Mouse (Mus musculus): ENCODE results near the gene Cav2. TPM values are rescaled to one million over a fixed set of nuclear protein-coding genes. Genes with fewer than 3 reads are reported as not detected.

Gene Cav2
- total and polyA plus RNA-seq, 3 experiments = 0.08 TPM; not detected in 2

DNA sequence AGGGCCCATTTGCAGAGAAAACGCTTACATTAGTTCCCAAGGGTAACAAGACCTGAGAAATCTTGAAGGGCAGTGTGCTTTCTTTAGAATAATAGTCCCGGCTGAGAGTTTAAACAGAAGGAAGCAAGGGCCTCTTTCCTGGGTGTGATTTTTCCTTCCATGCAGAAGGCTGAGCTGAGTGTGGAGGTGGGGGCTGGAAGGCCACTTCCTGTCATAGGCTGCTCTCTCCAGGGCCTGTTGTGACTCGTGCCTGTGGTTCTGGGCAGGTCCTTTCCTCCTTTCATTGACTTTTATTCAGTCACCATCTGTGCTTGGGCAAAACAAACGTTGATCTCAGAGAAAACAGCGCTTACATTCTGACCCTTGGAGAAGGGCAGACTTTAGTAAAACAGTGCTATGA lies 1.2 kb downstream of the Cav2 start:
- in situ Hi-C loops (cut with MboI; ENCODE audit: low pct_ligation_motif_present, low pct_unique_long_range_greater_than_20kb, low sequenced_read_pairs) = no loop called here
- Histone ChIP-seq H3K27ac (ENCODE audit: insufficient read depth, low read depth) (no peak overlapping the region), H3K27me3 (replicated peaks) (no peaks in the 10 kb centered on the region), H3K79me2 (replicated peaks; ENCODE audit: control insufficient read depth, extremely low read depth, insufficient read depth, poor library complexity, severe bottlenecking) (no peaks in the 10 kb centered on the region), H3K4me1 (ENCODE audit: control insufficient read depth in 1 of 2, insufficient read depth in 2 of 2) (peaks cover 12 to 29% of the 10 kb centered on the region in 2 experiments), H3K36me3 (replicated peaks in 1 of 2; ENCODE audit: control insufficient read depth in 1 of 2, insufficient read depth in 1 of 2, low read length in 1 of 2) (no peaks in the 10 kb centered on the region), H3K4me2 (ENCODE audit: insufficient read depth, low read depth, poor library complexity, severe bottlenecking) (0 out of 2 replicates have a peak overlapping the region, but pooled peaks have one; percentile 21), H3K4me3 (replicated peaks in 1 of 3; ENCODE audit: low read depth in 2 of 3, low read length in 2 of 3, poor library complexity in 1 of 3) (no peak overlapping the region), H3K9ac (ENCODE audit: insufficient read depth, low read depth) (no peak overlapping the region), H3K9me3 (replicated peaks; ENCODE audit: low read length) (no peaks in the 10 kb centered on the region)
- DNase-seq (ENCODE audit: extremely low read depth) = peak; percentile 21
- no peak for TF ChIP-seq GABPA (IDR thresholded peaks at IDR 0.05; ENCODE audit: insufficient replicate concordance, low read depth, low read length)
- no peak for TF ChIP-seq ZNF384 (IDR thresholded peaks at IDR 0.05; ENCODE audit: low read depth, low read length)
- peak; percentile 24; the same call in 1 of the 2 replicates for TF ChIP-seq EP300 (IDR thresholded peaks at IDR 0.05; ENCODE audit: low read length)
- TF ChIP-seq SMC3 (IDR thresholded peaks at IDR 0.05; ENCODE audit: low read depth, low read length) = no peak
- peak; percentile 39; the same call in 1 of the 2 replicates for TF ChIP-seq BHLHE40 (IDR thresholded peaks at IDR 0.05; ENCODE audit: low read depth, low read length)
- TF ChIP-seq CTCF (conservative IDR thresholded peaks at IDR 0.05 in 1 of 2, IDR thresholded peaks at IDR 0.05 in 1 of 2; ENCODE audit: low read depth in 2 of 2, low read length in 2 of 2) = no peak
- TF ChIP-seq SIN3A (IDR thresholded peaks at IDR 0.05; ENCODE audit: low read length) = no peak
- TF ChIP-seq NRF1 (IDR thresholded peaks at IDR 0.05; ENCODE audit: low read depth, low read length) = no peak
- no peak for TF ChIP-seq POLR2A (IDR thresholded peaks at IDR 0.05; ENCODE audit: low read depth, low read length)
- no peak for TF ChIP-seq MAFK (IDR thresholded peaks at IDR 0.05; ENCODE audit: insufficient replicate concordance, low read length)
- no peak for TF ChIP-seq E2F4 (IDR thresholded peaks at IDR 0.05; ENCODE audit: insufficient replicate concordance, low read depth, low read length)
- TF ChIP-seq ZMIZ1 (IDR thresholded peaks at IDR 0.05; ENCODE audit: low read depth, low read length) = no peak
- no peak for TF ChIP-seq ZKSCAN1 (IDR thresholded peaks at IDR 0.05; ENCODE audit: borderline replicate concordance, low read depth, low read length)
- TF ChIP-seq HCFC1 (IDR thresholded peaks at IDR 0.05; ENCODE audit: low read depth, low read length) = no peak
- no peak for TF ChIP-seq RAD21 (IDR thresholded peaks at IDR 0.05; ENCODE audit: low read depth, low read length)
- TF ChIP-seq TBP (conservative IDR thresholded peaks at IDR 0.05; ENCODE audit: low read depth, low read length) = no peak
- no peak for TF ChIP-seq POLR2AphosphoS2 (IDR thresholded peaks at IDR 0.05; ENCODE audit: low read depth, low read length)
- no peak for TF ChIP-seq MEF2A (IDR thresholded peaks at IDR 0.05; ENCODE audit: borderline replicate concordance, low read depth, low read length)
- peak; percentile 26; the same call in 1 of the 2 replicates for TF ChIP-seq ELF1 (IDR thresholded peaks at IDR 0.05; ENCODE audit: low read depth, low read length)
- TF ChIP-seq JUN (IDR thresholded peaks at IDR 0.05; ENCODE audit: insufficient read depth, low read depth, low read length) = no peak
- TF ChIP-seq PAX5 (IDR thresholded peaks at IDR 0.05; ENCODE audit: low read length) = no peak
- no peak for TF ChIP-seq USF1 (IDR thresholded peaks at IDR 0.05; ENCODE audit: low read depth, low read length)
- dilution Hi-C loops (cut with MboI; ENCODE audit: extremely low pct_ligation_motif_present, extremely low pct_unique_long_range_greater_than_20kb, low sequenced_read_pairs) = no loop called here

GRCm38 (mm10) chr6:17283834-17284233 lies 2.8 kb downstream of the Cav2 start:
- Histone ChIP-seq H3K4me2 (ENCODE audit: insufficient read depth, low read depth, poor library complexity, severe bottlenecking) (no peak overlapping the region), H3K27ac (ENCODE audit: insufficient read depth, low read depth) (no peak overlapping the region), H3K9ac (ENCODE audit: insufficient read depth, low read depth) (no peak overlapping the region), H3K4me3 (replicated peaks in 1 of 3; ENCODE audit: low read depth in 2 of 3, low read length in 2 of 3, poor library complexity in 1 of 3) (no peak overlapping the region), H3K36me3 (replicated peaks in 1 of 2; ENCODE audit: control insufficient read depth in 1 of 2, insufficient read depth in 1 of 2, low read length in 1 of 2) (no peaks in the 10 kb centered on the region), H3K9me3 (replicated peaks; ENCODE audit: low read length) (no peaks in the 10 kb centered on the region), H3K27me3 (replicated peaks) (no peaks in the 10 kb centered on the region), H3K79me2 (replicated peaks; ENCODE audit: control insufficient read depth, extremely low read depth, insufficient read depth, poor library complexity, severe bottlenecking) (no peaks in the 10 kb centered on the region), H3K4me1 (ENCODE audit: control insufficient read depth in 1 of 2, insufficient read depth in 2 of 2) (peaks cover 12 to 29% of the 10 kb centered on the region in 2 experiments)
- in situ Hi-C loops (cut with MboI; ENCODE audit: low pct_ligation_motif_present, low pct_unique_long_range_greater_than_20kb, low sequenced_read_pairs) = no loop called here
- no peak for TF ChIP-seq TBP (conservative IDR thresholded peaks at IDR 0.05; ENCODE audit: low read depth, low read length)
- TF ChIP-seq MAFK (IDR thresholded peaks at IDR 0.05; ENCODE audit: insufficient replicate concordance, low read length) = no peak
- TF ChIP-seq MAX (IDR thresholded peaks at IDR 0.05; ENCODE audit: low read length) = no peak
- TF ChIP-seq SMC3 (IDR thresholded peaks at IDR 0.05; ENCODE audit: low read depth, low read length) = no peak
- no peak for TF ChIP-seq GABPA (IDR thresholded peaks at IDR 0.05; ENCODE audit: insufficient replicate concordance, low read depth, low read length)
- TF ChIP-seq E2F4 (IDR thresholded peaks at IDR 0.05; ENCODE audit: insufficient replicate concordance, low read depth, low read length) = no peak
- no peak for TF ChIP-seq ZNF384 (IDR thresholded peaks at IDR 0.05; ENCODE audit: low read depth, low read length)
- TF ChIP-seq NELFE (IDR thresholded peaks at IDR 0.05; ENCODE audit: low read depth, low read length) = no peak
- TF ChIP-seq JUN (IDR thresholded peaks at IDR 0.05; ENCODE audit: insufficient read depth, low read depth, low read length) = no peak
- TF ChIP-seq POLR2A (IDR thresholded peaks at IDR 0.05; ENCODE audit: low read depth, low read length) = no peak
- no peak for TF ChIP-seq PAX5 (IDR thresholded peaks at IDR 0.05; ENCODE audit: low read length)
- TF ChIP-seq BHLHE40 (IDR thresholded peaks at IDR 0.05; ENCODE audit: low read depth, low read length) = no peak
- no peak for TF ChIP-seq ZMIZ1 (IDR thresholded peaks at IDR 0.05; ENCODE audit: low read depth, low read length)
- no peak for TF ChIP-seq IRF4 (IDR thresholded peaks at IDR 0.05; ENCODE audit: low read depth, low read length)
- TF ChIP-seq MYC (IDR thresholded peaks at IDR 0.05; ENCODE audit: low read depth, low read length) = no peak
- TF ChIP-seq MXI1 (IDR thresholded peaks at IDR 0.05; ENCODE audit: low read depth, low read length) = no peak
- no peak for TF ChIP-seq ETS1 (conservative IDR thresholded peaks at IDR 0.05; ENCODE audit: low read depth, low read length)
- no peak for TF ChIP-seq CHD2 (IDR thresholded peaks at IDR 0.05; ENCODE audit: low read length)
- no peak for TF ChIP-seq USF2 (conservative IDR thresholded peaks at IDR 0.05; ENCODE audit: low read depth, low read length)
- DNase-seq (ENCODE audit: extremely low read depth) = no peak
- dilution Hi-C loops (cut with MboI; ENCODE audit: extremely low pct_ligation_motif_present, extremely low pct_unique_long_range_greater_than_20kb, low sequenced_read_pairs) = no loop called here
